Mouse (Mus musculus): Measurements from ENCODE around the gene Gata2.

- TF ChIP-seq POLR2A (IDR thresholded peaks at IDR 0.05; ENCODE audit: insufficient read depth, low read length) (no peak), EP300 (IDR thresholded peaks at IDR 0.05; ENCODE audit: insufficient read depth, low read depth, low read length) (no peak)
Measured at GRCm38 (mm10) chr6:88251396-88251795, 57.7 kb downstream of the Gata2 start.

All from ES-Bruce4 (cell line).